Mouse (Mus musculus) lung, adult 2 months (tissue): ENCODE data around the gene Ifna9.

ENCODE experiments used
- CTCF ChIP-seq: fragments of 200-500 bp; IDR thresholded peaks from 2 replicates; pipeline ENCODE4 v1.5.1; 2011; ENCODE audit warnings: mild to moderate bottlenecking, low read length, control low read depth; ENCODE audit not compliant: insufficient read depth
- POLR2A ChIP-seq: fragments of 200-500 bp; IDR thresholded peaks from 2 replicates; pipeline ENCODE4 v1.6.1; 2011; ENCODE audit warnings: low read depth, mild to moderate bottlenecking, control low read depth, low read length, borderline replicate concordance; ENCODE audit errors: extremely low read depth

GRCm38 (mm10) chr4:88547986-88548385 lies 44.2 kb downstream of the Ifna9 start:
- TF ChIP-seq POLR2A (no peak), CTCF (no peak)
